Mouse (Mus musculus) spleen, postnatal 36 days (tissue): Measurements from ENCODE around the gene Gm20388.

Experiments
- DNase-seq, 2 experiments: peaks; one replicate each; pipeline ENCODE4 v3.0.0; 2022; ENCODE audit warnings: low spot score in 2 of 2, mixed read lengths in 1 of 2

The Gm20388 gene

DNA sequence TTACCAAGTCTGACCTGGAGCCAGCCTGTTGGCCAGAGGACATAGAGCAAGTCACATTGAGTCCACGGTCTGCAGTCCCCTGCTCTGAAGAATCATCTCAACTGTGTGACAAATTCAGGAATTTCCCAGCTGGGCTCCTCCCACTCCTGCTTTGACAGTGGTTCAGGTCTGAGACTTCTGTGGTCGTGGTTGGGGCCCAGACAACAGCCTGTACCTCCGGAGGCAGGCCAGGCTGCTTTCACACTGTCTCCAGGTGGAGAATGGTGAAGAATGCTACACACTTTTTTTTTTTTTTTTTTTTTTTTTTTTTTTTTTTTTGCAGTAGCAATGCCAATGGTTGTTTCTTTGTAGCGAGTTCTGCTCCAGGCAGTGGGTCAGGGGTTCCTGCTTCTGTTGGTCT, 4175.0 kb downstream of the Gm20388 start:
- no peak for DNase-seq

DNA sequence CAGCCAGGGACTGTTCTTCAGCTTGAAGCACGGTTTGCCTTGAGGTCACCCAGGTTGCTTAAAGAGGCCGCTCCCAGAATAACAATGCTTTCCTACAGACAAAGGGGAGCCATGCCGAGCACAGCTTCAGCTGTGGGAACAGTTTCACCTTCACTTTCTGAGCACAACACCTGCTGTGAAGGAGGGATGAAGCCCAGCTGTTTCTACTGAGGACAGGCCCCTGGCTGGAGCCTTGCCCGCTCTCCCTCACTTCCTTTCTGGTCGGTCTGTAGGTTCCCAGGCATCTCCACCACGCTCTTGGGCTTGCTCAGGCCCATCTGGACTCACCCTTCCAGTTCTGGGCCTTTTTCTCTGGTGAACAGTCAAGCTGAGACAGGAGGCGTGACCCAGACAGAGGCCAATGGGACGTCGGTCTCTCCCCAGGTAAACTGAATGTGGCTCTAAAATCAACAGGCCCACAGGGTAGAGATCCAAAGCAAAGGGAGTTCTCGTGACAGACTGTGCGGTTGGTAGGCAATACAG, 4177.5 kb downstream of the Gm20388 start:
- DNase-seq: no peak

DNA sequence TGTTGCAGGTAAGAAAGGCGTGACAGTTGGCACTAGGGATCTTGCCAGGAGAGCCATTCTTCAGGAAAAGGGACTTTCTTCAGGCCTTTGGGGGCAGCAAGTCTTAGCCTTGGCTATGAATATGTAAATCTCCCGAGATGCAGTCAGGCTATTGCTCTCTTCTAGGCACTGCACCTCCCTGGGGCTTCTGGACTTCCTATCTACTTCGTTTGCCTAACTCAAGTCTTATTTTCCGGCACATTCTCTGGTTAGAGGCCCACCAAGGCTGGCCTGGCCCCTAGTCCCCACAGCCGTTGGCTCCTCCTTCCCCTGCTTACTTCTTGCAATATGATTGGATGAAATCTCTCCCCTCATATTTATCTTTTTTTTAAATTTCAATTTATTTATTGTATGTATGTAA, 4178.4 kb downstream of the Gm20388 start:
- no peak for DNase-seq

DNA sequence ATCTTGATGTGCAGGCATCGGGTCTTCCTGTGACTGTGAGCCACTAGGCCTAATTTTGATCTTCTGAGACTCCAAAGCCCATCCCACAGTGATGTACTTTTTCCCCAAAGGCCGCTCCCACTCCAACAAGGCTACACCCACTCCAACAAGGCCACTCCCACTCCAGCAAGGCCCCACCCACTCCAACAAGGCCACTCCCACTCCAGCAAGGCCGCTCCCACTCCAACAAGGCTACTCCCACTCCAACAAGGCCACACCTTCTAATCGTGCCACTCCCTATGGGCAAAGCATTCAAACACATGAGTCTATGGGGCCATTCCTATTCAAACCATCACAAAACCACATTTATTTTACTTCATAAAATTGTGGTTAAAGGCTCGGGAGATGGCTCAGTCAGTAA, 4179.8 kb downstream of the Gm20388 start:
- DNase-seq: no peak

DNA sequence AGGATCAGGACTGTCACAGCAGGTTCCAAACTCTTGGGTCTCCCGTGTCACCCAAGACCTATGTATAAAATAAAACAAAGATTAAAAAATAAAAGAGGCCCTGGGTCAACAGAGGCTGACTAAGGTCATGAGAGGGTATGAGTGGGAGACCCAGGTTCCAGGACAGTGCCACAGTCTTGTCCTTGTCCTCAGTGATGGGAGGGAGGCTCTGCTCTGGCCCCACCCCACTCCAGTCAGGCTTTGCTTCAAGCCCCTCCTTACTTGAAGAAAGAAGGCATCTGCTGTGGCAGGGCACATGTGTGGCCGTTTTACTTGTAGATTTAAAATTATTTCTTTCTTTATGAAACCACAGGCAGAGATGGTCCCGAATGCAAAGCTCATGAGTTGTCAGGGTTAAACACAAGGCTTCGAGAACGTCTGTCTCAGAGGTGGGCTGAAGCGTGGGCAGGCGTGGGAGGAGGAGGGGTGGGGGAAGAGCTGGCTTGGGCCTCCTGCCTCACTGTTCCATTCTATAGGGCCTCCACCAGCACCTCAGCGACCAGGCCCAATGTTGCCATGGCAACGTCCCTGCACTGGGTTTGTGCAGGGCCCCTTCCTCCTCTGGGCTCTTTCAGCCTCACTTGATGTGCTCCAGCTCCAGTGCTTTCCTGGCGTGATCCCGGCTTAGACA, 4188.4 kb downstream of the Gm20388 start:
- DNase-seq: no peak

DNA sequence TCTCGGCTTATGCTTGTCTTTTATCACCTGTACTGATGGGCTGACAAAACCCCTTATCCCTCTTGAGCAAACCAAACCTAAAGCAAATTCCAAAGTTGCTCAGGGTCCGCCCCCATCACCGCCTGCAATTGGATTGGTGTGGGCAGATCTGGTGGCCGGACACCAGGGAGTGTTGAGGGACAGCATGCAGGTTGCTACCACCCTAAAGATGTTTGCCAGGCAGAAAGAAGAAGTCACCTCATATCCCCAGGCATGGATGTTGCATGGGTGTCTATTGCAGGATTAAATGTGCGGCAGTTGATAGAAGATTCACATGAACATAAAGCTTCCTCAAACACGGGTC, 4189.0 kb downstream of the Gm20388 start:
- no peak for DNase-seq

DNA sequence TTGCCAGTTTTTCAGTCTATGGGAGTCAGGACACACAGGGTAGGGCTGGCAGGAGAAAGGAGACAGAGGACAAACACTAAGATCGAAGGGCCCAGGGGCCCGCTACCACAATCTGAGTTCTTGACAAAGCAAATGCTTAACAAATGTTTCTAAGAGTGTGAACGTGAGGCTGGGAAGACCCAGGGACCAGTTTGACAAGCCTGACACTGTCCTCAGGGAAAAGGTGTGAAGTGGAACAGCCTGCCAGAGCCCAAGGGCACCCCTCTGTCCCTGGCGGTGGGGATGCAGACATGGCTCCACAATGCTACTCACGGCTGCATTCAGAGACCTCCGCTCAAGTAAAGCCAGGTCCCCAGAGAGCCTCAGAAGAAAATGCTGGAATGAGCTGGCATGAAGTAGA, 4195.2 kb downstream of the Gm20388 start:
- DNase-seq: no peak

DNA sequence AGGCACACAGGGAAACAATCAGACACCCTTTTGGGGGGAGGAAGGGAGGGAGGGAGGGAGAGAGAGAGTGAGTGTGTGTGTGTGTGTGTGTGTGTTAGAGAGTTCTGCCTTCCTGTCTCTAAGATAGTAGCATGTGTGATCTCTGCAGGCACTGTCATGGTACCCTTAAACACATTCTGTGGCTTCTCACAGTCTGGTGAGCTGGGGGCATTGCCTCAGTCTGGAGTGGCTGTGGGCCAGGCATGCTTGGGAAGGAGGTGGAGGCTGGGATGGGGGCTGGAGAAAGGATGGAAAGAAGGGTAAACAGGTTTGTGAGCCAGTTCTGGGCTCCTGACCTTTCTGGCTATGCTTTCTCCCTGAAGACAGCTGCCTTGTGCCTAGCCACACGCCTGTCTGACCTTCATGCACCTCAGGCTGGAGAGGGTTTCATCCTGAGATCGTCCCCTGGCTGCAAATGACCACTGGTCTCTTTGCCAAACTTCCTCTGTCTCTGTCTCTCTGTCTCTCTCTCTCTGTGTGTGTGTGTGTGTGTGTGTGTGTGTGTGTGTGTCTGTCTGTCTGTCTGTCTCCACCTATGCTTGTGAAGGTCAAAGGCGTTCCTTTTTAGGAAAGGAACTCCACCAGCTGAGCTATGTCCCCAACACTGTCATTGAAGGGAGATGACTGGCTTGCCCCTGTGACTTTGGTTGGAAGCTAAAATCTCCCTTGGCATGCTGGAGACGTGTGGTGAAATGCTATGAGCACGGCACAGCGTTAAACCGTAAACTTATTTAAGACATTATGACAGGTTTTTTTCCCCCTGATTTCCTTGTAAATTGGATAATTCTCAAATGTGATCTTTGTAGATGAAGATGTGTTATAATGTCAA, 4195.9 kb downstream of the Gm20388 start:
- DNase-seq: no peak

DNA sequence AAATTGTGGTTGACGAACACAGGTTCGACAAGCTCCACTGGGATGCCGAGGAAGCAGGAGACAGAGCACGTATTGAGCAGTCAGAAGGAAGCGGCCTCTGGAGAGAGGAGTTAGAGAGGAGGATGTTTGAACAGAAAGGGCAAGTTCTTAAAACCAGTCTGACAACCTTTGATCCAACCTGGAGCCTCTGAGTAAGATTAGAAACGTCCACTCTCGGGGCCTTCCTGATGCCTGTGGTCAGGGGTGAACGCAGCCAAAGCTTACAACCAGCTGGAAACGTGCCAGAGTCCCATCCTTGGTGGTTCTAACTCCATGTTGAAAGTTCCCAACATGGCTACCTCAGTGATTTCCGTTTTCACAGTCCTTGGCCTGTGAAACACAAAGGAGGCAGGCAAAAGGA, 4202.5 kb downstream of the Gm20388 start:
- no peak for DNase-seq

DNA sequence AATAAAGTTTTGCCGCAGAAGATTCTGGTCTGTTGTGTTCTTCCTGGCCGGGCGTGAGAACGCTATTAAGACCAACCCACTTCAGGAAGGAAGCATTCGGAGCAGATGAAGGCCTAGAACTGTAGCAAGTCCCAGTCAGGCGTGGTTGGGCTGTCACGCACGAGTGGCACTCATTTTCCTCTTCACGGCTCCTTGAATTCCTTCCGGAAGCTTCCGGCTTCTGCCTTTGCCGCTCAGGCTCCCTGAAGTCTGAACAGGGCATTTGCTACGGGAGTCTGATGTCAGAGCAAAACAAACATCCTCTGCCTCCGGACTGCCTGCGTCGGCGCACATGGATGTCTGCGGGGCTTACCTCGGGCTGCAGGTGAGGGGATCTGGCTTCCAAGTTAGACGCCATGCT, 4214.6 kb downstream of the Gm20388 start:
- DNase-seq: no peak

DNA sequence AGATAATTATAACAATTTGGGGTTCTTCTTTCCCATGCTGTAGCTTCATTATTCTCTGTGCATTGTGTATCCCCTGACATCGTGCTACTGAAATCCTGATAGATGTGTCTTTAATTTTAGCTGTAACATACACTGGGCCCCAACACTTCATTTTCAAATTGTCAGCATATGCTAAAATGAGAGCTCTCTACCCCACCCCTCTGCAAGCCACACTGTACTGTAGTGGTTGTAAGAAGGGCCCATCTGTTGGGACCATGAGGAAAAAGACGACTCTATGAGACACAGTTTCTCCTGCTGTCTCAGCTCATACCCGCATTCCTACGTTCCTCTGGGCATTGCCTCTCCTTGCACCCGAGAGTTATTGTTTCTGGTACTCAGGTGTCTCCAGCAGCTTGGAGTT, 4226.6 kb downstream of the Gm20388 start:
- no peak for DNase-seq

DNA sequence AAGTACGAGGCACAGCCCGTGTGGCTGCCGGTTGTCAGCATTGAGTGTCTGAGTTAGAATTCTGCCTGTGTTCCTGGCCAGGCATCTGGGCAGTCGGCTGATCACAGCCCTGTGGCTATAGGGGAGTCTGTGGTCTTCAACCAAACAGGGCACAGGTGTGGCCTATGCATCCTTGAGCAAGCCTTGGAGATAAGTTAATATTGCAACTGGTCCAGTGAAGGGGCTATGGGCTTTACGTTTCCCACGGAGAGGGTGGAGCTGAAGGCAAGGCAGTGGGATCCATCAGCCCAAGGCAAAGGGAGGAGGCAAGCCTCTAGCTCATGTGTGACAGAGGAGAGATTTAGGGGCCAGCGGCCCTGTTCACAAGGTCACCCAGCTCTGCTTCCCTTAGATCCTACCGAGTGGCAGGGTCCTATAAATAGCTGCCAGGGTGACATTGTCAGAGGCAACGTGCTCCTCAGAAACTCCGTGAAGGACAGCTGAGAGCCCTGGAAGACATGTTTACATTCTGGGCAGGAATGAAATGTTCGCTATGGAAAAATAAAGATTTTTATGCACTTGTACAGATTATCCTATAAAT, 4229.7 kb downstream of the Gm20388 start:
- DNase-seq: no peak

DNA sequence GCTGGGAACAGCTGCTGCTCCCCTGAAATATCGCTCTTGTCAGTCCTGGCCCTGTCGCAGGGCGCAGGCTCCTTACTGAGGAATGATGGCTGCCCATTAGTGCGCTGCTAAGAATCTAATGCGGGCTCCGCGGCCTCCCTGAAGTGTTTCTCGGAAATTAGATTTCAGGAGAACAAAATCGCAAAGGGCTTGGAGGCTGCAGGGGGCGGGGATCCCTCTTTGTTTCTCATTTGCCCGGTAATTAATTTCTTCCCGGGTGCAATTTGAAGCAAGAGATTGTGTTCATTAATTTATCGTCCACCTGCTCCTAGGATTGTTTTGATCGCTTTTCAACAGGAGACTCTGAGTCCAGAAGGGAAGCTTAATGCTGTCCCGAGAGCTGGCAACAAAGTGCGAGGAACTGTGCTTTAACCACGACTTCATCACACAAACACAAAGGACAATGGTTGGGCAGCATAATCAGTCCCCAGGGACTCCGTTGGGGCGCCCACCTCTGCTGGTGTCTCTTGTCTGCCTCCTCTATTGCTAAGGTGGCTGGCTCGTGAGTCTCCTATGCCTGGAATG, 4230.3 kb downstream of the Gm20388 start:
- no peak for DNase-seq

DNA sequence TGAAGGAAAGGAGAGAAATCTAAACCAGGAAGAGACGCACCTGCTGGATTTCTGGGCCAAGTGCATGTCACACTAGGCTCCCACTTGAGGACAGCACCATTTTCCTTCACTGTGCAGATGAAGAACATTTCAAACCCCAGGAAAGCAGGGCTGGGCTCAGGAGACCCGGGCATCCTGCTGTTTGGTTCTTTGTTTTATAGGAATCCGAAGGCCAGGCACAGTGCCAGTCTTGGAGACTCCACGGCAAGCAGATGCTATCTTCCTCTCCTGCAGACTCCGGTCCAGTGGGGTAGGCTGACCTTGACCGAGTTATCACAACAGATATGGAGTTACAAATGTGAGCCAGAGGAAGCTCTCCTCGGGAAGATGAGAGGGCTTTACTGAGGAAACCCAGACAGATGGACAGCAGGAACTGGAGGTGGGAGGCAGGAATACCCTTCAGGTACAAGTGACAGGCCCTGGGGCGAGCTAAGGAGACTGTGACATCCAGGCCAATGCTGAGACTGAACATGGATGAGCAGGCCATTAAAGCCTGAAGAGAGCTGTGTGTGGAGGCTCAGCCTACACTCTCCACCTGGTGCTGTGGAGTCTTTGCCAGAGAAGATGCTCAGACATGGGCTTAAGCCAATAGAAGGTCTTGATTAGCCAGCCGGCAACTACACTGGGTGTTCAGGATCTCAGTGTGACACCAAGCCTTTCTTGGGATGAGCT, 4231.2 kb downstream of the Gm20388 start:
- DNase-seq: no peak

DNA sequence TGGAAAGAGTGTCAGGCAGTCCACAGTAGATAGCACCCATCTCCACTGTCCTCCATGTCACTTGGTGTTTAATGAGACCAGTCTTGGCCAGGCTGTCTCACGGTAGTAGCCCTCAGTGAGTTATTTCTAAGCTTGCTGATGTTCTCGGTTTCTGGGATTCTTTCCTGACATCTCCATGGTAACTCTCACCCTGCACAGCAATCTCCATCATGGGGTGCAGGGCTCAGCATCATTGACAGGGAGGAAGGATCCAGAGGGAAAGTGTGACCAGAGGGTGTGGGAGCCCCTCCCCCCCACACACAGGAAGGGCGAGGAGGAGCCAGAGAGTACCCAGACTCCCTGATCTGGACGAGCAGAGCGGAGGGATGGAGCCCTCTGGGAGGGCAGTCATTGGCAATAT, 4232.4 kb downstream of the Gm20388 start:
- DNase-seq: no peak

DNA sequence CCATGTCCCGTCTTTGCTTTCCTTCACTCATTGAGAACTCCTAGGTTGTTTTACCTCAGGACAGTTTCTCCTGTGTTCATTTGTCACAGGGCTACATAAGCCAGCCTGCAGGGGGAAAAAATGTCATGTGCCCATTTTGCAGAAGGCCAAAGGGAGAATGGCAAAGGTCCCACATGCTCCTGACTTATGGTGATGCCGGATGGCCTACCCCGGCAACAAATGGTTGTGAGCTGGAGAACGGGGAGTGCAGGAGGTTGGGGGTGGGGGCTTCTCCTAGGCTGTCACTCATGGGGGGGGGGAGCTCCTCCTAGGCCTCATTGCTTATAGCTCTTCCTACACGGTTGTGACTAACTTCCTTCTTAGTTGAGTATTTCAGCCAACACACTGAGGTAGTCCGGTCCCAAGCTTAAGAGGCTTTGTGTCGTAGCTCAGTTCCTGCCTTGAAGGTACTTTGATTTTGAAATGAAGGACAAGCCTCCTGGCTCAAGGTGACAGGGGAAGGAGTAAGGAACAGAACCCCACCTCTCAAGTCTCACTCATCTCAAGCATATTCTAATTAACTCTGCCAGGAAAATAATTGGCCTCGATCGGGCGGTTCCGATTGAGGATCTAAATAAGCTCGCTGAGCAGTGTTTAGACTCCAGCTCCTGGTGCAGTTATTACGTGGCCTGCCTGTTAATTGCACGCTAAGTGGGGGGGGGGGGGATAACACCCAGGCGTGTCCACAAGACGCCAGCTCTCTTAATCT, 4233.4 kb downstream of the Gm20388 start:
- no peak for DNase-seq

DNA sequence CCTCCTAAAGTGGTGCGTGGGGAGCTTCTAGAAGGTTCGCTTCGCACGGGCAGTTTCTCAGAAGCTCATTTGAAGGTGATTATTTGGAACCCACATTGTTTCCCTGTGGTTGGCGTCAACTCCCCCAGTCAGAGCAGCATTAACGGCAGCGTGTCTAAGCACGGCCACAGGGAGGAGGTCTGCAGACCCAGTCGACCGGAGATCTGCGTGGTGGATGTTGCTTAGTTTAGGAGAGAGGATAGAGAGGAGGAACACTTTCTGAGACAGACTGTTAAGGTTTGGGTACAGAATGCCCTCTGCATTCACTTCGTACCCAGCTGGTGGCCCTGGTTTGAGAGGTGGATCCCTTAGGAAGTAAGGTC, 4234.0 kb downstream of the Gm20388 start:
- DNase-seq: no peak

DNA sequence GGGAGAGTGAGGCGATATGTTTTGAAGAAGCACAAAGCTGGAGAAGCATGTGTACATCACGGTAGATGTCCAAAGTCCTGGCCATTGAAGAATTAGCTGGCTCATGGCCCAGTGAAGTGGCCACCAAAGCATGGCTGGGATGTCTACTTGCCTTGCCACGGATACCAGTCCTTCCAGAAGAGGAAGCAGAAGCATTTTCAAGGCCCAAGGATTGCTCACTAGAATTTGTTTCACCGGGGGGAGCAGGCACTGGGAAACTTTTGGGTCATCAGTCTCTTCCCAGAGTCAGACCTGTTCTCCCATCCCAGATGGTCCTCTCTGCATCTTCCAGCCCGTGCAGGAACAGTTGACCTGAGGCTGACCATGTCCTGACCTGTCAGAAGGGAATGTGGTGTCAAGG, 4235.6 kb downstream of the Gm20388 start:
- DNase-seq: no peak

DNA sequence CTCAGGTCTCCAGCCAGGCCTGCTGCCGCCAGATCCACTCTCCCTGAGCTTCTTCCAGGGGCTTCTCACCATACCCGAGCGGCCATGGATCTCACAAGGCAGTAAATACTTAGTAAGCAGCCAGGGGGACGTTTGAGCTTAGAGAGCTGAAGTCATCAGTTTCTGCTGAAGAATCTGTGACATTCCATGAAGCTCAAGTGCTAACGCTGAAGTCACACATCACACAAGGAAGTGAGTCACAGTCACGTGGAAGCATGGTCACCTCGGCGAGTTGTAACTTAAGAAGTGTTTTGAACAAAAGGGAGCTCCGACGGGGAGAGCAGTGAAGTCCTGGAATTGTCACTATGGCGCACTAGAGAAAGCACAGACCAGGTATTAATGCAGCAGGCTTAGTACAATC, 4239.4 kb downstream of the Gm20388 start:
- no peak for DNase-seq

DNA sequence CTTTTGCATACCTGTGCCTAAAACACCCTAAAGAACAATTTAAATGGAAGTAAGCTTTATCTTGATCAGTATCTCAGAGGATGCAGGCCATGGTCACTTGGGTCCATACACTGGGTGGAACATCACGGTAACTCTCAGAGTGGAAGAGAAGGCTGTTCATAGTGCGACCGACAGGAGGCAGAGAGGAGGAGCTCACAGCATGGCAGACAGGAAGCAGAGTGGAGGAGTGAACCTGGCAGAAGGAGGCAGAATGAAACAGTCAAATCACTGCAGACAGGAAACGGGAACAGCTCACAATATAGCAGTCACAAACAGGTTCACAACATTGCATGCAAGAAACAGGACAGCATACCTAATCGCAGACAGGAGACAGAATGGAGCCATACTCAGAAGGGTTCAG, 4239.9 kb downstream of the Gm20388 start:
- DNase-seq: no peak

DNA sequence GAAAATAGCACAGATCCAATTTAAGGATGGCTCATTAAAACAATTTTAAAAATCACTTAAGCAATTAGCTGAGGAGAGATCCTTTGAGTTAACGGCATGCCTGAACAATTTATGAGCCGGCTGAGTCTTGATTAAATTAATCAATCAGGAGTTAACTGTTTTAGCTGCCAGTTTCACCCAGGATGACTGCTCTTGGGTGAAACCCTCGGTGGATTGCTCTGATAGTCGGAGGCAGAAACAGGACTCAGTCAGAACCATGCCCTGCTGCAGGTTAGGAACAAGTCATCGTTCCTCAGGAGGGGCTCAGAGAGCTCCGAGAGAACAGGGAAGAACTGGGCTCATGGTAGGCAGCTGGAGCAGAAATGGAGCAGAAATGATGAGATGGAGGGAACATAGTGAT, 4241.2 kb downstream of the Gm20388 start:
- no peak for DNase-seq
